Mouse (Mus musculus) layer of hippocampus, postnatal 10 days (tissue): ENCODE results near the gene Gm3005. TPM values are rescaled to one million over a fixed set of nuclear protein-coding genes. Genes with fewer than 3 reads are reported as not detected.
"Not testable (repeated sequence)": the region's sequence is repeated elsewhere in the genome, so short reads cannot be mapped to it uniquely, and the experiment has no call there.

Experiments
- DNase-seq, 2 experiments: peaks; one replicate each; pipeline ENCODE4 v3.0.0; 2021; ENCODE audit warnings: low spot score in 2 of 2
- long read RNA-seq: library from polyadenylated mRNA; stranded (forward); transcript quantifications from one replicate; pipeline ENCODE4 v2.0.0, GENCODE M21; 2023
- total RNA-seq, 2 experiments: library from RNA; stranded (reverse); gene quantifications; 2 replicates each; pipeline ENCODE4 v1.2.3; 2021

Gm3005 gene
- 1 to 10 TPM; 1.4 to 2.2 TPM for total RNA-seq
- long read RNA-seq, partial matches to known transcripts, result 3 of 39 reads
- long read RNA-seq, other reads (novel, unspliced or antisense), result 36 of 39 reads

DNA sequence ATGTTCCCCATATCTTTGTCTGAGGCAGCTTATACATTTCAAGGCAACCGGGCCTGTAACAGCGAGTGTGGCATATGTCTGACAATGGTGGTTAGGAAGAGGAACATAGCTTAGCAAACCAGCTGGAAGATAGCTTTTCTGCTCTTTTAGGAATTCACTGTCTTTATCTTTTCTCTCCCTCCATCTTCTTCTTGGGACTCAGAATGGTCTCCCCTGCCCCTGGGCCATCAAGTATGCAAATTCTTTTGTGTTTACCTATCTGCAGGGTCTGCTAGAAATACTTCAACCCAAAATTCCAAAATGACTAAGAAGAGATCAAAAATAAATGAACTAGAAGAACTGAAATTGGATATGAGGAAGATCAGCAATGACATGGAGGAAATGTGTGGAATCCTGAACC lies at the start of gene Gm3005:
Gm3005 (plus strand) TSS at position 301 of the 400 bp plus-strand sequence.
- not testable (repeated sequence) for DNase-seq

DNA sequence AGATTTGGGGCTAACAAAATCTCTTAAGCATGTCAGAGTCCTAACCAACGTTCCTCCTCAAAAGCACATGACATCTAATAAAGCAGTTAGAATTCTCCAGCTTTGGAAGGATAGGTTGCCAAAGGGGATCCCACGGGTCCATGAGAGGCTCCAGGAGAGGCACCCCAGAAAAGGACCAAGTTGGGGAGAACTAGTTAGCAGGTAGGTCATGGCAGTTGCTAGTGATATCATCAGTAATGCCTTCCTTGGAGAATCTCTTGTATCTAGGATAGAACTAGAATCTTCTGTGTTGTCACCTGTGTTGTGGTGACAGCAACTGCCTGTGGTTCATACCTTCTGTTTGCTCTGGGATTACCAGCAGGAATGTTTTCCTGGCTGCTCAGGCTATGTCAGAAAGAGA lies 33.1 kb upstream of the Gm3005 start, which contains the start of gene Gm10413:
Gm10413 (plus strand) TSS at position 301 of the 400 bp plus-strand sequence.
- DNase-seq, result not testable (repeated sequence)

DNA sequence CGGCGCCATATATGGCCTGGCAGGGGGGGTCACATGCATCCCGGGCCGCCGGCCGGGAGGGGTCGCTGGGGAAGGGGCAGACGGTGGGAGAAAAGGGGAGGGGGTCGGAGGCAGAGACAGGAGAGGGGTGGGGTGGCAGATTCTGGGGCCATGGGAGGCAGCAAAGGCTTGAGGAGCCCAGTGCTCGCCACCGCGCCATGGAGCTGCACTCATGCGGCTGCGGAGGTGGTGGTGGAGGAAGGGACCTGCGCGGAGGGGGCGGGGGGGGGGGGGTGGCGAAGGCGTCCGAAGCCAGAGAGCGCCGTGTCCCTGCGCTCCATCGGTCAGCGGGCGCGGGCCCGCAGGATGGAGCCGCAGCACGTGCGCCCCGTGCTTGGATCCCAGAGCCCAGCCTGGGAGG lies 15.6 kb upstream of the Gm3005 start, which contains the start of gene Gm10409:
Gm10409 (plus strand) TSS at position 301 of the 400 bp plus-strand sequence.
- DNase-seq, result not testable (repeated sequence)

DNA sequence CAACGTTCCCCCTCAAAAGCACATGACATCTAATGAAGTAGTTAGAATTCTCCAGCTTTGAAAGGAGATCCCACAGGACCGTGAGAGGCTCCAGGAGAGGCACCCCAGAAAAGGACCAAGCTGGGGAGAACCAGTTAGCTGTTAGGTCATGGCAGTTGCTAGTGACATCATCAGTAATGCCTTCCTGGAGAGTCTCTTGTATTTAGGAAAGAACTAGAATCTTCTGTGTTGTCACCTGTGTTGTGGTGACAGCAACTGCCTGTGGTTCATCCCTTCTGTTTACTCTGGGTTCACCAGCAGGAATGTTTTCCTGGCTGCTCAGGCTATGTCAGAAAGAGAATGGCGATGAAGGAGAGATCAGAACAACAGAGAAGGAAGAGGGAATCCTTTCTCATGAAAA lies 21.2 kb downstream of the Gm3005 start, which contains the start of gene Gm10408:
Gm10408 (plus strand) TSS at position 301 of the 400 bp plus-strand sequence.
- DNase-seq, result not testable (repeated sequence)

DNA sequence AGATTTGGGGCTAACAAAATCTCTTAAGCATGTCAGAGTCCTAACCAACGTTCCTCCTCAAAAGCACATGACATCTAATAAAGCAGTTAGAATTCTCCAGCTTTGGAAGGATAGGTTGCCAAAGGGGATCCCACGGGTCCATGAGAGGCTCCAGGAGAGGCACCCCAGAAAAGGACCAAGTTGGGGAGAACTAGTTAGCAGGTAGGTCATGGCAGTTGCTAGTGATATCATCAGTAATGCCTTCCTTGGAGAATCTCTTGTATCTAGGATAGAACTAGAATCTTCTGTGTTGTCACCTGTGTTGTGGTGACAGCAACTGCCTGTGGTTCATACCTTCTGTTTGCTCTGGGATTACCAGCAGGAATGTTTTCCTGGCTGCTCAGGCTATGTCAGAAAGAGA lies 206.3 kb downstream of the Gm3005 start, which contains the start of gene Gm3012:
Gm3012 (plus strand) TSS at position 301 of the 400 bp plus-strand sequence.
- not testable (repeated sequence) for DNase-seq

Other genes with a start within 250 kb of the Gm3005 start
- gene Gm5795, start 239.8 kb upstream of the Gm3005 start, total RNA-seq, result under 1 TPM in 1 of 2 experiments, not detected in 1; 0.69 TPM
- gene D830030K20Rik, start 219.6 kb upstream of the Gm3005 start, total RNA-seq, result 1 to 10 TPM; 5.7 to 9.6 TPM
- gene Gm2956, start 95.5 kb upstream of the Gm3005 start, total RNA-seq, result 1 to 10 TPM in 1 of 2 experiments, not detected in 1; 3.7 TPM
- gene Gm10413, start 33.0 kb upstream of the Gm3005 start, total RNA-seq, result not detected
- gene Gm10409, start 15.5 kb upstream of the Gm3005 start, total RNA-seq, result 1 to 10 TPM; 7.7 to 9.7 TPM
- not detected for gene Gm10408, start 21.3 kb downstream of the Gm3005 start, total RNA-seq
- not detected for gene Gm3012, start 206.4 kb downstream of the Gm3005 start, total RNA-seq
- 1 to 10 TPM; 7.7 to 9.7 TPM for gene Gm3020, start 223.9 kb downstream of the Gm3005 start, total RNA-seq